Mouse (Mus musculus) forebrain, embryonic 10.5 days (tissue): ENCODE data around the gene Sox4. TPM values are rescaled to one million over a fixed set of nuclear protein-coding genes. Genes with fewer than 3 reads are reported as not detected.

ENCODE experiments used
- DNase-seq: peaks from one replicate; pipeline ENCODE4 v3.0.0-alpha.2; 2017; ENCODE audit warnings: low spot score; ENCODE audit errors: extremely low spot score
- H3K27ac ChIP-seq: fragments of 300-500 bp; sonication (generic); 2 replicates; pipeline ENCODE4 v1.5.1; 2016; ENCODE audit warnings: mild to moderate bottlenecking
- H3K27me3 ChIP-seq: fragments of 300-500 bp; sonication (generic); 2 replicates; pipeline ENCODE4 v1.6.1; 2016; ENCODE audit warnings: mild to moderate bottlenecking; ENCODE audit not compliant: poor library complexity, severe bottlenecking
- H3K36me3 ChIP-seq: fragments of 300-500 bp; sonication (generic); replicated peaks from 2 replicates; pipeline ENCODE4 v1.6.1; 2016; ENCODE audit warnings: mild to moderate bottlenecking, moderate library complexity
- H3K4me1 ChIP-seq: fragments of 300-500 bp; sonication (generic); 2 replicates; pipeline ENCODE4 v1.6.1; 2016
- H3K4me3 ChIP-seq: fragments of 300-500 bp; sonication (generic); 2 replicates; pipeline ENCODE4 v1.5.1; 2016; ENCODE audit warnings: mild to moderate bottlenecking, moderate library complexity
- H3K9me3 ChIP-seq: fragments of 300-500 bp; sonication (generic); 2 replicates; pipeline ENCODE4 v1.6.1; 2016; ENCODE audit warnings: mild to moderate bottlenecking, moderate library complexity
- WGBS: fragments of 180-500 bp; shearing (Covaris S2); methylation state at CpG from one replicate; pipeline ENCODE4 v1.1.7; 2016; 5-methylcytosine and 5-hydroxymethylcytosine counted together
- polyA plus RNA-seq: library from polyadenylated mRNA; unstranded; fragments of >200 nt; fragmentation: Nextera tagmentation; extraction: Ambion mirVana; gene quantifications from 2 replicates; pipeline ENCODE4 v1.2.1, GENCODE M21; 2016

Gene Sox4
- 50.5 and 52.0 TPM in 2 replicates for polyA plus RNA-seq

DNA sequence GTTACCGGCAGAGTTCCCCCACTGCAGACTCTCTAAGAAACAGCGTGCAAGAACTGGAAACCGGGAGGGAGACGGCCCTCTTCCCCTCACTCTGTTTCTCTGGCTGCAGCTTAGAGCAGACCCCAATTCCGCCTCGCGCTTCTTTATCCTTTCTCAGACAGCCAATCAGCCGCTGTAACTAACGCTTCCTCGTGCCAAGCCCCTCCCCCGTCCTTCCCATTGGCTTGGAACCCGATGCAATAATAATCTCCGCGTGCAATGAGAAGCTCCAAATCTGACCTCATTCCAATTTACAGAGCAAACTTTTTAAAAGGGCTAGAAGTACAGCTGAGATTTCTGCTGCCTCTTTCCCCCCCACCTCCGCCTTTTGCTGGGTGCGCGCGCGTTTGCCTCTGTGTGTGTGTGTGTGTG, at the start of gene Sox4:
Gene Sox4 (minus strand): TSS at position 133 of the 411 bp plus-strand sequence.
- Histone ChIP-seq H3K4me1 (peaks cover 32% of the 10 kb centered on the region), H3K27ac (peak within 1 kb of the TSS; percentile 99), H3K36me3 (peaks cover 15% of the 10 kb centered on the region), H3K4me3 (peak within 1 kb of the TSS; percentile 84), H3K9me3 (no peaks in the 10 kb centered on the region), H3K27me3 (peaks cover 4% of the 10 kb centered on the region; the same call in 1 of the 2 replicates)
- under 1% methylated on average over 19 of the region's 19 CpGs for WGBS
- peak; percentile 93 for DNase-seq

DNA sequence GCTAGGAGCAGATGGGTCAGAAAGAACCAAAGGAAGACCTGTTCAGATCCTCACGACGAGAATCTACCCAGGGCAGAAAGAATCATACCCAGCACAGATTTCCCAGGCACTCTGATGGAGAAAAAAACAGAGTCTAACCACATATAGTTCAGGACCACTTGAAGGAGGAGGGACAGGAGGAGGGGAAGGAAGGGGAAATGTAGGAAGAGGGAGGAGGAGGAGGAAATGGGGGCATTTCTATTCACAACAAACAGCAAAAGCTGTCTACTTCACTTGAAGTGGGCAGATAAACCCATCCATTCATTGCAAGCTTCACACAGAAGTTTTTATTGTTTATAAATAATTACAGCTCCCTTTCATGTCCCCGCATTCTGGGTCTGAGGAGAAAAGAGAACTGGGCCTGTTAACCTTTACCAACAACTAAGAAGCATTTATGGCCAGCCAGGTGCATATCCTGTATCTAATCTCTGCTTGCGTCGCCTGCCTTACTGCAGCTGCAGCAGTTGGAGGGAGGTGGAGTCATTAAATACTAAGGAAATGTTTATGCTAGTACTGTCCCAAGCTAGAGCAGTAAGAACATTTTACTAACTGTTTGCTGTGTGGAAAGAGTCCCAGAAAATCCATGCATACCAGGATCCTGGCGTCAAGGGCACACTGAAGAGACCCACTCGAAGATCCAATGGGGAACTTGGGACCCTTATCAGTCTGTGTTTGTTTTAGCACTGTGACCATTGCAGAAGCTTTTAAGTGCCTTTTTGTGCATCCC, 38.6 kb upstream of the Sox4 start:
- Histone ChIP-seq H3K4me3 (no peak overlapping the region), H3K27me3 (no peaks in the 10 kb centered on the region), H3K9me3 (no peaks in the 10 kb centered on the region), H3K36me3 (no peaks in the 10 kb centered on the region), H3K27ac (no peak overlapping the region), H3K4me1 (peaks cover 32% of the 10 kb centered on the region)
- DNase-seq: no peak
- WGBS: 78% methylated on average over 7 of the region's 7 CpGs

DNA sequence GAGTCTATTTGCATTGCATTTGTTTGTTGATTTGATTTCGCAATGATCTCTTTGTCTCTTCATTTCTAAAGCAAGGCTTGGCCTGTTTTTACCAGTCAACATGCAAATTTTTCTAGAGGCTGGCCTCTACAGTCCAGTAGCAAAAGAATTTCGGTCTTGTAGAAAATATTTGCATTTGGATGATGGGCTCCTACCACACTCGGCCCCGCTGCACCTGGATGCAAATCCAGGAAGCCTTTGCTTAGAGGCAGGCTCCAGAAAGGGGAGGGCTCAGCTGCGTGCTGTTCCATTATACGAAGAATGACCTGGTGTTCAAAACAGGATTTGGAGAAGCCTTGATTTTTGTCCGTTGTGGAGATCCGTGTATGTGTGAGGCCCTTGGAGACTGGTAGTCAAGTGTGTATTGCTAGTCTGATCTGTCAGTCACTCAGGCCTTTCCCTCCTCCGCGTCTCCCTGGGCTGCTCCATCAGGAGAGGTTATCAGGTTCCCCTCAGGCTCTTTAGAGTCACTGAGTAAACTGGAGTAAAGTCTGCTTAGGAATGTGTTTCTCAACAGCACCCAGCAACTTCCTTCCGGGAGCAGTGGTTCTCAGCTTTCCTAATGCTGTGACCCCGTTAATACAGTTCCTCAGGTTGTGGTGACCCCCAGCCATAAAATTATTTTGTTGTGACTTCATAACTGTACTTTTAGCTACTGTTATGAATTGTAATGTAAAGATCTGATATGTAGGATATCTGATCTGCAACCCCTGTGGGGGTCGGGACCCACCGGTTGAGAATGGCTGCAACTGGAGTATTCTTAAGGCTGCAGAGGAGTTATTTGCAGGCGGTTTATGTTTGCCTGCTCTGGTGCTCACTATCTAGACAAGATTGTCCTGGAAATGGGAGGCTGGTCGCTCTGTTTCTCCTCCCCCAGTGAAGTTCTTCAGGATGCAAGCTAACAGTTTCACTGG, 35.5 kb upstream of the Sox4 start:
- no peaks in the 10 kb centered on the region for H3K36me3 ChIP-seq
- H3K4me1 ChIP-seq: peaks cover 32% of the 10 kb centered on the region
- no peaks in the 10 kb centered on the region for H3K9me3 ChIP-seq
- WGBS: 42% methylated on average over 16 of the region's 16 CpGs
- no peaks in the 10 kb centered on the region for H3K27me3 ChIP-seq
- peak overlapping the region; percentile 61 for H3K27ac ChIP-seq
- peak; percentile 22 for DNase-seq
- H3K4me3 ChIP-seq: no peak overlapping the region

DNA sequence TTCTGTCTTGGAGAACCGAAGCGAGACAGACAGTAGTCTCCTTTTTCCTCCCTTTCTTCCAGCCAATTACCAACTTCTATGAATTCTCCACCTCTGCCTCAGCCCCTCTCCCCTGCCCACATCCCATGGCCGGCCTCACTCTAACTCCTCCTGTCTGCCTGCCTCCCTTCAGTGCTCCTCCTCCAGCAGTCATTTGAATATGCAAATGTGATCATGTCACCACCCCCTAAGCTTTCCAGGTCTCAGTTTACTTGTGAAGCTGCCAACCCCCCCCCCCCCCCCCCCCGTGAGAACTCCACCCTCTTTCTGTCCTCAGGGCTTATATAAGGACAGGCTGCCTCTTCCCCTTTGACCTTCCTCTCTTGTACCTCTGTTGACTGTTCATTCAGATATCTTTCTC, 27.2 kb upstream of the Sox4 start:
- Histone ChIP-seq H3K4me1 (no peaks in the 10 kb centered on the region), H3K27ac (no peak overlapping the region), H3K9me3 (0 out of 2 replicates have a peak, but pooled peaks cover 4% of the 10 kb centered on the region), H3K4me3 (no peak overlapping the region), H3K36me3 (no peaks in the 10 kb centered on the region), H3K27me3 (no peaks in the 10 kb centered on the region)
- no peak for DNase-seq
- WGBS: 66% methylated on average over 4 of the region's 4 CpGs

DNA sequence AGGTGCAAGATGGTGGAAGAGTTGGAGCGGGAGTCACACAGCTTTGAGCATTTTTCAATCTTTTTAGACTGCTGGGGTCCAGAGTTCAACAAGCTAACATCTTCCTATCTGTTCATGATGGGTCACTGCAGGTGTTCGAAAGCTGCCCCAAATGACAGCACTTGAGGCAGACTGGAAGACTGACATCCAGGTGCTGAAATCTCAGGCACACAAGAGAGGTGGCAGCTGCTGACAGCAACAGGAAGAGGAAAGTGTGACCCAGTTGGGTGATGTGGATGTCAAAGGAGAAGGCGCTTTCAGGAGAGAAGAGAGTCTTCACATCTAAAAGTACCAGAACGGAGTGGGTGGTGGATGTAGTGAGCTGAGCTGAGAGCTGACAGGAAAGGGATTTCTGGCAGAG, 21.5 kb upstream of the Sox4 start:
- no peak for DNase-seq

DNA sequence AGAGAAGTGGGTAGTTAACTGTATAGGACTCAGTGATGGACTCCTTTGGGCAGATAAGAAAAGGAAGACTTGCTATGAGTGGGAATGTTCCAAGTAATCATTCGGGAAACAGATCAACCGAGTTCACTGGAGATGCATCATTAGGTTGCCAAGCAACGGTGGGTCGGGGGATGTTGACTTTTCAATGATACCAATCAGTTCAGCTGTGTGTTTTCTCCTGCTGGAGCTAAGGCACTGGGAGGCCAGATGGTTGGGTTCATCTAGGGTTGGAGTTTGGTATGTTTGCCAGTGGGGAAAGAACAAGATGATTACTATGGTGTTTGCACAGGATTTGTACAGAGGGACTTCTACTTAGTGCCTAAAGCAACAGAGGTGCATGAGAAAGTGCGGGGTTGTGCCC, 21.1 kb upstream of the Sox4 start:
- H3K9me3 ChIP-seq: 0 out of 2 replicates have a peak, but pooled peaks cover 7% of the 10 kb centered on the region
- DNase-seq: no peak
- 84% methylated on average over 5 of the region's 5 CpGs for WGBS
- H3K36me3 ChIP-seq: no peaks in the 10 kb centered on the region
- no peak overlapping the region for H3K4me3 ChIP-seq
- no peaks in the 10 kb centered on the region for H3K27me3 ChIP-seq
- H3K27ac ChIP-seq: no peak overlapping the region
- H3K4me1 ChIP-seq: no peaks in the 10 kb centered on the region

More for the DNA sequence above, 21.5 kb upstream of the Sox4 start:
- no peak overlapping the region for H3K4me3 ChIP-seq
- no peaks in the 10 kb centered on the region for H3K27me3 ChIP-seq
- WGBS: 93% methylated on average over 4 of the region's 4 CpGs
- H3K9me3 ChIP-seq: 0 out of 2 replicates have a peak, but pooled peaks cover 7% of the 10 kb centered on the region
- H3K27ac ChIP-seq: no peak overlapping the region
- no peaks in the 10 kb centered on the region for H3K4me1 ChIP-seq
- no peaks in the 10 kb centered on the region for H3K36me3 ChIP-seq

DNA sequence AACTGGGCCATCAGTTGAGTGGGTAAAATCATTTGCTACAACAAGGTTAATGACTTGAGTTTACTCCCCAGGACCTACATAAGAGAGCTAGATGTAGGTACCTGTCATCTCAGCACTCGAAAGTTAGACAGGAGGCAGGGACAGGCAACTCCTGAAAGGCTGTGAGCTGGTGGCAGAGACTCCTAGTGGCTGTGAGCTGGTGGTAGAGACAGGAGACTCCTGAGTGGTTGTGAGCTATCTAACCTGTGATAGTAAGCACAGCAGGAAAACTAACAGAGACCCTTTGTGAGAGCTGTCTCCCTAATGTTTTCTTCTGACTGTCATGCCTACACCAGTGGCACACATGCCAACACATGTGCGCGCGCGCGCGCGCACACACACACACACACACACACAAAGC, 7.4 kb upstream of the Sox4 start:
- Histone ChIP-seq H3K27ac (no peak overlapping the region), H3K9me3 (peaks cover 5% of the 10 kb centered on the region; the same call in 1 of the 2 replicates), H3K4me3 (no peak overlapping the region), H3K27me3 (peaks cover 11% of the 10 kb centered on the region), H3K4me1 (peaks cover 30% of the 10 kb centered on the region), H3K36me3 (no peaks in the 10 kb centered on the region)
- 99% methylated on average over 8 of the region's 8 CpGs for WGBS
- no peak for DNase-seq

DNA sequence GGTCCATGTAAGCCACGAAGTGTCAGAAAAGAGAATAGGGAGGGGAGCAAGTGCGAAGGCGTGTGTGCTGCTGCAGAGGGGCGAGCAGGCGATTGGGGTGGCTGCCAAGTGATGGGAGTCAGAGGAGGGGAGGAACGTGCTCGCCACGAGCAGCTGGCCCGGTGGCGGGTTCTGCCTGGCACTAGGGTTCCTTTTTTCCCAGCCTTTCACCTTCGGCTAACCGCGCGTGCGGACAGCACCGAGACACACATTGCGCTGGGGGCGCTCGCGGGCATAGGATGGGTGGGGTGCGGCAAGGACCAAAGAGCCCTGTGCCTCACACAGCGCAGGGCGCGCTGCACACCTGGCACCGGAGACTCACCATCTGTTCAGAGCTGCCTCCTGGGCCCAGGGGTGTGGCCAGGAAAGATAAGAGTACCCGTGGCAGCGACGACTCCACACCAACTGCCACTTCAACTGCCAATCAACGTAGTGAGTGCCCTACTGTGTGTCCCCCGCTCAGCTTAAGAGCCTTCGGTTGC, 6.0 kb upstream of the Sox4 start:
- DNase-seq: peak; percentile 80
- Histone ChIP-seq H3K9me3 (peaks cover 5% of the 10 kb centered on the region; the same call in 1 of the 2 replicates), H3K27me3 (peaks cover 15% of the 10 kb centered on the region), H3K36me3 (no peaks in the 10 kb centered on the region), H3K27ac (peak overlapping the region; percentile 92), H3K4me1 (peaks cover 35% of the 10 kb centered on the region), H3K4me3 (peak overlapping the region; percentile 68)
- WGBS: 1% methylated on average over 31 of the region's 31 CpGs

DNA sequence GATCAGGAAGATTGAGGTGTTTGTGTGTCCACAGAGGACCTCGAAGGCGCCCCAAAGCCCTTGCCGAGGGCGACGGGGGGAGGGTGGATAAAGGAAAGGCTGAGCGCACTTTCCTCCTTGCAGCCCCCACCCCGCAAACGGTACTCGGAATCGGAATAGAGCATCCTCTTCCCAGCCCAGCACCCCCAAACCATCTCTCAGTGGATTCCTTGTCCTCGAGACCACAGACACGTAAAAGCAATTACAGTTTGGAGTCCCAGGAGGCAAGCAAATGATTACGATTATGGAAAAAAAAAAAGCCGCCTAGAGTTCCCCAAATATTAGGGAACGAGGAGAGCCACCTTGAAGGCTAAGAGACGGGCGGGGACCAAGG, 5.5 kb upstream of the Sox4 start:
- H3K27ac ChIP-seq: peak overlapping the region; percentile 92
- peak overlapping the region; percentile 68 for H3K4me3 ChIP-seq
- peaks cover 15% of the 10 kb centered on the region for H3K27me3 ChIP-seq
- H3K4me1 ChIP-seq: peaks cover 40% of the 10 kb centered on the region
- peaks cover 5% of the 10 kb centered on the region; the same call in 1 of the 2 replicates for H3K9me3 ChIP-seq
- no peak for DNase-seq
- H3K36me3 ChIP-seq: no peaks in the 10 kb centered on the region
- WGBS: 0% methylated on average over 17 of the region's 17 CpGs

DNA sequence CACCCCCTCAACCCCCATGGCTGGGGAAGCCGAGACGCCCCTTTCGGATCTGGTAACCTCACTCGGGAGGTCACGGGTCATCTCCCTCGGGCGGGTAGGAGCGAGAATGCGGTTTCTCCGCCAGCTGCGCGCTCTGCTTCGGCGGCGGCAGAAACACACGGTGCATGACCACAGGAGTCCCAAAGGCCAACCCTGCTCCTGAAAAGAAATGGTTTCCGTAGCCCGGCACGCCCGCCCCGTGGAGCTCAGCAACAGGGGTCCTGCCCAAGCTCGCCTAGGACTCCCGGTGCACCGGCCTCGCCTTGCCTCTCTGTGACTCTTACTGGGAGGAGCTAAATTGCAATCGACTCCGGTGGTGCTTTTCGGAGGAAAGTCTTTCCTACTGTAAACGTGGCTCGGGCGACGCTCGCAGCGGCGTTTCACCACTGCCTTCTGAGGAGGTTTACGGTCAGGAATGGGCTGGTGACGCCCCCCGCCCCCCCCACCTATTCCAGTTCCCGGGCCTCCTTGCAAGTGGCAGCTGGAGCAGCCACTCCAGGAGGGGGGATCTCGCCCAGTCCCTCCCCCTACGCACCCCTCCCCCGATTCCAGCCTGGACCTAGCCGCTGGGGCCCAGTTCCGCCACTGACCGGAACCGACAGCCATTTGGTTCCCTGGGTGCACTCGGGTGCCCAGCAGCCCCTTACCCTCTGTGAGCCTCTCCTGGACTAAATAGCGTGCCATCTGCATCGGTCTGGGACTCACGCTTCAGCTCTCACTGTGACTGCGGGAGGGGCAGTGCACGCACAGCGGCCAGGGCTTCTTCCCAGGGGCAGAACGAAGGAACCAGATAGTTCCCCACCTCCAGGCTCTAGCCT, 4.9 kb upstream of the Sox4 start:
- WGBS: under 1% methylated on average over 54 of the region's 54 CpGs
- Histone ChIP-seq H3K36me3 (no peaks in the 10 kb centered on the region), H3K9me3 (peaks cover 5% of the 10 kb centered on the region; the same call in 1 of the 2 replicates), H3K27me3 (peaks cover 15% of the 10 kb centered on the region), H3K27ac (peak overlapping the region; percentile 92), H3K4me3 (peak overlapping the region; percentile 68), H3K4me1 (peaks cover 43% of the 10 kb centered on the region)
- DNase-seq: peak; percentile 80

DNA sequence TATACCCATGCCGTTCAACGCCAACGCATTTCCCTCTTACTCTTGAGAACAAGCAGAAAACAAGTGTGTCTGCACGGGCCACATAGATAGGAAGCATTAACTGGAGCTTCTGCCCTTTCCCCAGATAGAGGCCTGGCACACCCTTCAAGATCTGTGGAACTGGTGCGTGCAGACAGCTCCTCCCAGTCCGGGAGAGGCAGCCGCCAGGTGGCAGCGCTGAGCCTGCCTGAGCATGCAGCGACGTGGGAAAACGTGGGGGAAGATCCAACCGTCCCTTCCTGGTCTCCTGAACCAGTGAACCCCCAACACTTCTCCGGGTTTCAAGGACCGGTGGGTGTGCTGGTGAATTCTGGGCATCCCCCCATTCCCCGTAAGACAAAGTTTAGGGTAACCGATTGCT, 4.3 kb upstream of the Sox4 start:
- peak overlapping the region; percentile 92 for H3K27ac ChIP-seq
- peaks cover 5% of the 10 kb centered on the region; the same call in 1 of the 2 replicates for H3K9me3 ChIP-seq
- H3K27me3 ChIP-seq: peaks cover 15% of the 10 kb centered on the region
- H3K4me1 ChIP-seq: peaks cover 43% of the 10 kb centered on the region
- peak; percentile 91 for DNase-seq
- peak overlapping the region; percentile 68 for H3K4me3 ChIP-seq
- 5% methylated on average over 16 of the region's 16 CpGs for WGBS
- no peaks in the 10 kb centered on the region for H3K36me3 ChIP-seq
